Mouse (Mus musculus): ENCODE results near the gene Tm6sf1.

Gene Tm6sf1

DNA sequence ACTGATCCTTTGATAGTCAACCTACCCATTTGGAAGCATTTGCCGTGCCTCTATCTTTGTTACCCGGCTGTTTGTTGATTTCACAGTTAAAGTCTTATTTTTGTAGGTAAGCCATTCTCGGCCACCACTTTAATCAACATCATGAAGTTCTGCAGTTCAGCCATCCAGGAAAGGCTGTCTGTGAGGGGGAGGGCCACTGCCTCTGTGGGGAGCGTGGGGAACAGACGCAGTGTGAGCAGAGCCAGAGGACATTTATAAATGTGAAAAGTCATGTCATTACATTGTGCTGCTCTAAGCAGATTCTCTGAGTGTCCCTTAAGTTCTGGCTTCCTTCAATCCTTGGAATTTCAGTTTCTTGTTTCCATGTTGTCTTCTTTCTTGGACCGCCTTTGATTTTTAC lies 8.6 kb upstream of the Tm6sf1 start:
- no peak for DNase-seq (ENCODE audit: inconsistent ontology term)

- DNase-seq (ENCODE audit: inconsistent ontology term), result no peak
Measured at GRCm38 (mm10) chr7:81851706-81852105, 7.1 kb upstream of the Tm6sf1 start.

DNA sequence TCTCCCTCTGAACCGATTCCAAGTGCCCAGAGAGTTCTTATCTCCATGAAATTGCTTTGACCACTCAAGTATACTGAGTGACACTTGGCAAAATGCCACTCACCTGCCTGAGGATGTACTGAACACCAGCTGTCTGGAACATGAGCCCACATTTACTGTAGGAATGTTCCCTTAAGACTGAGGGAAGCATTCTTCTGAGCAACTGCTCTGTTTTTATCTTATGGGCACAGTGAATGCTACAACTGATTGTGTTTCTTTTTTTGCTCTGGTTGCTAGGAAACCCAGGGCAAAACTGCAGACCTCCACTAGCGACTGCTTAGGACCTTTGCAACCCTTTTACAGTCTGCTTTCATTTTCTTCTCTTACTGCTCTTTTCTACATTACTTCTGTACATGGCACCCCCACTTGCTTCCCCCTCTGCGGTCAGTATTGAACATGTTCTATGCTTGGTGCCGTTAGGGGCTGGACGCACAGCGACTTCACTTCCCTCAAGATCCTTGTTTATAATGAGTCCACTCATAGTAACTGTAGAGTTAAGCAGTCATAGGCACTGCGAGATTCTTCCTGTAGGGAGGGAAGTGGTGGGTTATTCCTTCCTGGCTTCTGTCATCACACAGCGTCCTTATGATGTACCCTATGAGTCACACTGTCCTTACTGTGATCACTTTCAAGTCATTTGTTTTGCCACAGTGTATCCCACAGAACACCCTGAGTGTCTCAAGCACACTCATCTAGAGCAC lies 4.1 kb upstream of the Tm6sf1 start:
- no peak for DNase-seq (ENCODE audit: inconsistent ontology term)

DNA sequence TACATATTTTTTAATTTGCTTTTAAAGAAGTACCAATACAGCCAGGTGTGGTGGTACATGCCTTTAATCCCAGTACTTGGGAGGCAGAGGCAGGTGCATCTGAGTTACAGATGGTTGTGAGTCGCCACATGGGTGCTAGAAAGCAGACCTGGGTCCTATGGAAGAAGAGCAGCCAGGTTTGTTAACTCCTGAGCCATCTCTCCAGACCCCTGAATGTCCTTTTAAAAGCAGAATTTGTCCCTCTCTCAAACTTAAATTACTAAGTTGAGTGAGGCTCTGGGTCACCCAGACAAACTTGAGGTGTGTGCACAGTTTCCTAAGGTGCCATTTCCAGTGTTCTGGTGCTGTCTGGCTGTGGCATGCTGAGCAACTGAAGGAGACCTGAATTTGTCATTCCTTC lies 3.1 kb upstream of the Tm6sf1 start, which contains the start of gene Gm10160:
Gene Gm10160, minus strand, starts transcription at position 101 of the 400 bp plus-strand sequence.
- DNase-seq (ENCODE audit: inconsistent ontology term), result no peak

DNA sequence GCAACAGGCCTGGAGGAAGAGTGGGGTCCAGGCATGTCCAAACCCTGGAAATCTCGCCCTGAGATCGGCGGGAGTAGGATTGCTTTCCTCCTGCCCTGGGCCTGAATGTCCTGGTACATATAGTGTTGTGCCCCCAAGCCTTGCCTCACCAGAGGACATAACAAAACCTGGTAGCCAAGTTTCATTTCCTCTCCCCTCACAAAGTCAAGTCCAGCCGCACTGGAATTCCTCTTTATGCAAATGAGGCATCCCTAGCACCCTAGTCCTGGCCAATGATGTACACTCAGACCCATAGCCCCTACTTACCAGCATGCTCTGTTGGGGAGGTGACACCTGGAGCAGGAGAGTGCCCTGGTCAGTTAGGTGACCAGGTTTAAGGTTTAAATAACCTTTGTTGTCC lies 2.6 kb upstream of the Tm6sf1 start:
- DNase-seq (ENCODE audit: inconsistent ontology term), result no peak

DNA sequence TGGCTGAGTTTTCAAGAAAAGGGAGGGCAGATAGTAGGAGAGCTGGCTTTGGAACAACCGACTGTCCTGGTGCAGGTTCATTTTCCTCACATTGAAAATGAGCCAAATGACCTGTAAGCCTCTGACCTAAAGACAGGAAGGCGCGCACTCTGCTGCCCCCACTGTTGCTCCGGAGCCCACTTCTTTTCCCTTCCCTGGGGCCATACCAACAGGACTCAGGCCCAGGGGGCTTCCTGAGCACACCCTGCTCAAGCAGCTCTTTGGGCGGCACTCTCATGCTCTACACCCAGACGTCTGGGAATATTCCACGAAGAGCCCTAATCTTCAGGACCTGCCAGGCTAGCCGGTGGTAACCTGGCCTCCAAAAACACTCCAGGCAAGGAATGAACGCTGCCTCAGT lies 565 bp upstream of the Tm6sf1 start:
- no peak for DNase-seq (ENCODE audit: inconsistent ontology term)

- no peak for DNase-seq (ENCODE audit: inconsistent ontology term)
Measured at GRCm38 (mm10) chr7:81860071-81860470, 1.3 kb downstream of the Tm6sf1 start.

DNA sequence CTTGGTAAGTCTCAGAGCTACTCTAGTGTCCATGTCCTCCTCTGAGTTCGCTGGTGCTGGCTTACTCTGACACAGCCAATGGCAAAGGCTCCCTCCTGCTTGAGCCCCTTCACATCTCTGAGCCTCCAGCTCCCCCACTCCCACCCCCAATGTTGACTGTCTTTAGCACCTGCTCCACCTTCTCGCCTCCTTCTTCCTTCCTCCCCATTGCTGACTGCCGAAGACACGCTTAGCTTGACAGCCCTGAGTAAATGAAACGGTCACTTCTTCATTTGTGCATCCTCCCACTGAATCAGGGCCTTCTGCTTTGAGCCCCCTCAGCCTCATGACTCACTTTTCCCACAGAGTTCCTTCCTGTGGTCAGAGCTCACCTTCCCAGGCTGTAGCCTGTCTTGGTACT lies 2.2 kb downstream of the Tm6sf1 start:
- DNase-seq (ENCODE audit: inconsistent ontology term), result no peak

DNA sequence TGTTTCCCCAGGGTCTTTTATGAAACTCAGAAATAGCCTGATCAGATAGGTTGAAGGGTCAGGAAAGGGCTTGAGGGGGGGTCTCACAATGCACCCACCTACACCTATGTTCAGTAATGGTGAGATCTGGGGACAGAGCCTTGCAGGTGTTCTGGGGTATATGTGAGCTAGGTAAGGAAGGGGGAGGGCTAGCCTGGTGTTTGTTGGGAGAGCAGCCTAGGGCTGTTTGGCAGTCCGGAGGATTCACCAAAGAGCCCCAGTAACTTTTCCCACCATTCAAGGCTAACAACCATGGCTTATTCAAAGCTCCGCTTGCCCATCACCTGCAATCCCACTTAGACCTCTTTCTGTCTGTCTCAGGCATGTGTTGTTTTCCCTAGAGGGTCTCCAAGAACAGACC lies 2.7 kb downstream of the Tm6sf1 start:
- no peak for DNase-seq (ENCODE audit: inconsistent ontology term)

DNA sequence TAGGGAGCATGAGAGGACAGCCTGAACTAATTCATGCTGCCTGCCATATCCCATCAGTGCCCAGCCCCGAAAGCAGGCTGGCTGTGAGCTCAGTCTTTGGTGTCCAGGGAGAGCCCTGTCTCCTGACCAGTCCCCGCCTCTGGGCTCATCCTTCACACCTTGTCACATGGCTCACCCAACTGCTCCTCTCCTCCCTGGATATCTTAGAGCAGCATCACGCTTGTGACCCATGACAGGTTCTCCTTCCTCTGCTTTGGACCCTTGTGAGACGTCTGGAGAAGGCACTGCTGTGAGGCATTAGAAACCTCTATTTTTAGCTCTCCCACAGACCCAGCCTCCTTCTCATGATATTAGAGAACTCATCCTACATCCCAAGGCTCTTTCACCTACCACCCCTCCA lies 3.1 kb downstream of the Tm6sf1 start:
- no peak for DNase-seq (ENCODE audit: inconsistent ontology term)

DNA sequence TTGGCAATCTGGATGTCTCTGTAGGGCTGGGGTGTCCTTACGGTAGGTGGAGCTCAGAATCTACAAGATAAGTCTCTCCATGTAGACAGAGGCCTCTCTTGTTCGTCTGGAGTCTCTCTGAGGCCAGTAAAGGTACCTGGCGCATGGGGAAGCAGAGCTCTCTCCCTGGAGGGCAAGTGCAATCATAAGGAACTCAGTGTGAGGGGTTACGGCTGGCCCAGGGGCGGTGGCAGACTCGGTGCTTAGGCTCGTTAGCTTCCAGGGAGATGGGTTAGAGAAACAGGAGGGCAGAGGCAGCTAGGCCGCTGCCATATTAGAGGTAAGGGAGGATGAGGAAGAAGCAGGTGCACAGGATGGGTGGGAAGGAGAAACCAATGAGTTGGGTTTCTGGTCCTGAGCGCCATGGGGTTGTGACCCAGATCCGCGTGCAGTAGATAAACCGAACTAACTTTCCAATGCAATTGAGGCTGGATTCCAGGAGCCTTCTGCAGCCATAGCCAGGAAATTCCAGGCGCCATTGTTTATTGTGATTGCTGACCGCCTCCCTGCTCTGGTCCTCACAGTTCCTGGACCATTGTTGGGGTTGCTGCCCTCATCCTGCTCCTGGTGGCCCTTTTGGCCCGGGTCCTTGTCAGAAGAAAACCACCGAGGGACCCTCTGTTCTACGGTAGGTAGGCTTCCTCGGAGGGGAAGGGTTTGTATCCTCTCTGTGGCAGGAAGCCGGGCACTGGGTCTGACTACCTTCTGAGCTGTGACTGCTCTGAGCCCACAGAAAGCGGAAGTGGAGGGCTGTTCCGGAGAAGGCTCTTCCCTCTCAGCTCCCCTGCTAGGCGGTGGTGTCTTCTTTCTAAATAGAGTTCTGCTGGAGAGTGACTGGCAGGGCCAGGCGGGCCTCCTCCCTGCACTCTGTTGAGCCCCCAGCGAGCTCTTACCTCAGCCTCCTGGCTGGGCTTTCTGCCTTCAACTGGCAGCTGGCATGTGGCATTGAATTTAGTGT lies 4.1 kb downstream of the Tm6sf1 start:
- no peak for DNase-seq (ENCODE audit: inconsistent ontology term)

GRCm38 (mm10) chr7:81864552-81864951 lies 5.8 kb downstream of the Tm6sf1 start:
- no peak for DNase-seq (ENCODE audit: inconsistent ontology term)

DNA sequence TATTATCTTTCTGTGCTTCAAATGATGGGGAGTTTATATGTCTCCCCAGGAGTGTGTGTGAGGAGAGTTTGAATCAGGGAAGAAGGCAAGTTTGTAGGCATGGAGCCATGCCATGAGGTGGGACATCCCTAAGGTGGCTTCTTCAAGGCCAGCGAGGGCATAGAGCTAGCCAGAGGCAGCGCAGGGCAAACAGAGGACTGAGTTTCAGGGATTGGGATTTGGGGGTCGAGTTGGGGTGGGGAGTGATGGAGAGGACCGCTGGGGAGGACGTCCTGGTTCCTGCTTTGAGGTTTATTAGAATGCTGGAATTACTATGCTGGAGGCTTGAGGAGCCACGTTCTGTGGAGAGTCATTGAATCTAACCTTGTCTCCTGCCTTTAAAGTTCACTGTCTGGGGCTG lies 7.1 kb downstream of the Tm6sf1 start:
- no peak for DNase-seq (ENCODE audit: inconsistent ontology term)

DNA sequence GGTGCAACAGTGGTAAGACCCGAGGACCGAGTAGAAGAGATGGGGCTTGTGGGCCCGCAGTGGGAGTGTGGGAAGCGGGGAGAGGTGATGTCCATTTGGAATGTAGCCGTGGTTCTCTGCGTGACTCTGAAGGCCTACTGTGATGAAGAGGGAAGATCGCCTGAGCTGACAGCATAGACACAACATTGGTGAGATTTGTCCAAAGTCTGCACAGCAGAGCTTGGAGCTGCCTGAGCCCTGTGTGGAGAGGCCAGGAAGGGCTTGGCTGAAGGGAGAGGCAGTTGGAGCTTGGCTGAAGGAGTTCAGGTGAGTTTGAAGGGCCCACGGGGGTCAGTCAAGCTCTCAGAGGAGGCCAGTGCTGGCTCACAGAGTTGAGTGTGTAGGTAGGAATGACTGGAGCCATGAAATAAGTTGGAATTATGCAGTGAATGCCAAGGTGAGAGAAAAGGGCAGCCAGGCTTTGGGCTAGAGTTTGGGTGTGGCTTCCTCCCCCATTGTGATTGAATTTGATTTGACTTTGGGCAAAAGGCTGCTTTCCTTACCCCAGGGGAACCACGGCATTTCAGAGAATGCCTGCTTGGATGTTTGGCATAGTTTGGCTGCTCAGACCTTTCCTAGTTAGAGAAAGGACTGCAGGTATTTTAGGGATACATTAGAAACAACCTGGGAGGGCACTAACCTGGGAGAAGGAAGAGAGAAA lies 8.6 kb downstream of the Tm6sf1 start:
- DNase-seq (ENCODE audit: inconsistent ontology term), result no peak

DNA sequence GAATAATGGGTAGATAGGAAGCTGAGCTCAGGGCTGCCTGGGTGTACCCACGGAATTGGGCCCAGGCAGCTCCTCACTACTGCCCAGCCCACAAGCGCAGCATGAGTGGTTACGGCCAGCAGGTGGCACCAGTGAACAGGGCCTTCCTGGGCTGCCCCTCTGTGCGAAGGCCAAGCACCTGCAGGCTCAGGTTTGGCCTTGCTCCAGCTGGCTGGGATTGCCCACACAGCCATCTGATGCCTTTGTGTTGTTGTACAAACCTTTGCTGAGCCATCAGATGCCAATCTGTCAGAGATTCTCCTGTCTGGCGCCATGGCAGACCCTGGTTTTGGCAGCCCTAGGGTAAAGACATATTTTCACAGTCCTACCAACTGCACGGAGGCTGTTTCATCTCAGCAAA lies 9.4 kb downstream of the Tm6sf1 start:
- peak; percentile 81 for DNase-seq (ENCODE audit: inconsistent ontology term)

GRCm38 (mm10) chr7:81872493-81873013 lies 13.8 kb downstream of the Tm6sf1 start:
- DNase-seq (ENCODE audit: inconsistent ontology term), result no peak

DNA sequence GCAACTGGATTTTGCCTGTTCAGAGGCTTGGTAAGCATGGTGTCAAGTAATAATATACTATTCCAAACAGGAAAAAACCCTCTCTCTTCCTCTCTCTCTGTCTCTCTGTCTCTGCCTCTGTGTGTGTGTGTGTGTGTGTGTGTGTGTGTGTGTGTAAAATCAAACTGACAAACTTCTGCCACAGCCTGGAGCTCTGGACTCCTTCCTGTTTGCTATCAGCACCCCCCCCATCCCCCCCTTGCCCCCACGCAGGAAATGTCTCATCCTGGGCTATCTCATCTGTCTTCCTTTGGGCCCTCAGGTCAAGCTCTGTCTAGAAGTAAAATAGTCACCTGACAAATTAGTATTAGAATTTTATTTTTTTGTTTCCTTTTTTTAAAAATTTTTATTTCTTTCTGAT lies 15.0 kb downstream of the Tm6sf1 start:
- DNase-seq (ENCODE audit: inconsistent ontology term), result no peak

GRCm38 (mm10) chr7:81874636-81875035 lies 15.8 kb downstream of the Tm6sf1 start:
- DNase-seq (ENCODE audit: inconsistent ontology term), result peak; percentile 46

GRCm38 (mm10) chr7:81875372-81875771 lies 16.6 kb downstream of the Tm6sf1 start:
- no peak for DNase-seq (ENCODE audit: inconsistent ontology term)

GRCm38 (mm10) chr7:81880286-81880685 lies 21.5 kb downstream of the Tm6sf1 start:
- no peak for DNase-seq (ENCODE audit: inconsistent ontology term)

DNA sequence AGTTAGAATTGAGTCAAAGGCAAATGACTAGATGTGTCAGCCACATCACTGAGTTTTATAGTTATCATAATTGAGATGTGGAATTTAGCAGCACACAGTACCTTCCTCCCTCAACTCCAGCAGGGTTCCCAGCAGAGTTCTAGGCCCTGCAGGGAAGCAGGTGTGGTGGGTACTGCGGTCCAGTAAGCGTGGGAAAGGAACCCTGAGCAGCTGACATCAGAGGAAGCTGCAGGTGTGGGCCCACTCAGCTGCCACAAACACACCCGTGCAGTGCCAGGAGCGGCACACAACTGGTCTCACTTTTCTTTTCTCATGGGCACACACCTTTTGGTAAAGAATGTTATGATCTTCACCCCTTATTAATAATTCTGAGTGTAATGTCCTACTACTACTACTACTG lies 22.0 kb downstream of the Tm6sf1 start:
- DNase-seq (ENCODE audit: inconsistent ontology term), result no peak

GRCm38 (mm10) chr7:81881600-81881999 lies 22.8 kb downstream of the Tm6sf1 start:
- DNase-seq (ENCODE audit: inconsistent ontology term), result no peak
